Mouse (Mus musculus) spleen, adult 2 months (tissue): ENCODE measurements around the gene Mettl8. TPM values are rescaled to one million over a fixed set of nuclear protein-coding genes. Genes with fewer than 3 reads are reported as not detected.

Experiments used
- DNase-seq, 2 experiments: peaks; one replicate each; pipeline versions ENCODE4 v3.0.0 to v3.0.0-alpha.2; 2012 to 2021; ENCODE audit warnings: low spot score in 2 of 2, low read depth in 1 of 2
- H3K27ac ChIP-seq: fragments of 200-500 bp; 2 replicates; pipeline ENCODE4 v1.5.1; 2012; ENCODE audit warnings: low read length, inconsistent platforms; ENCODE audit not compliant: insufficient read depth
- H3K27me3 ChIP-seq: fragments of 200-500 bp; 2 replicates; pipeline ENCODE4 v1.6.1; 2012; ENCODE audit warnings: mild to moderate bottlenecking, moderate library complexity, low read length, inconsistent platforms; ENCODE audit not compliant: control insufficient read depth, insufficient read depth
- H3K36me3 ChIP-seq: fragments of 200-500 bp; 2 replicates; pipeline ENCODE4 v1.6.1; 2012; ENCODE audit warnings: mild to moderate bottlenecking, low read length, inconsistent platforms; ENCODE audit not compliant: control insufficient read depth, insufficient read depth
- H3K4me1 ChIP-seq: fragments of 200-500 bp; 2 replicates; pipeline ENCODE4 v1.6.1; 2011; ENCODE audit warnings: inconsistent platforms; ENCODE audit not compliant: control insufficient read depth, insufficient read depth, insufficient read length
- H3K4me3 ChIP-seq: fragments of 200-500 bp; 2 replicates; pipeline ENCODE4 v1.5.1; 2011; ENCODE audit warnings: mild to moderate bottlenecking, inconsistent platforms; ENCODE audit not compliant: insufficient read depth, insufficient read length; ENCODE audit errors: extremely low read depth
- CTCF ChIP-seq: fragments of 200-500 bp; IDR thresholded peaks from 2 replicates; pipeline ENCODE4 v1.5.1; 2011; ENCODE audit warnings: mild to moderate bottlenecking, inconsistent platforms; ENCODE audit not compliant: insufficient read depth, insufficient read length, insufficient replicate concordance; ENCODE audit errors: extremely low read depth
- POLR2A ChIP-seq: fragments of 200-500 bp; IDR thresholded peaks from 2 replicates; pipeline ENCODE4 v1.6.1; 2011; ENCODE audit warnings: low read depth, low read length, inconsistent platforms
- WGBS: fragments of 180-500 bp; shearing (Covaris S2); methylation state at CpG from one replicate; pipeline ENCODE4 v1.1.7; 2018; 5-methylcytosine and 5-hydroxymethylcytosine counted together
- polyA plus RNA-seq: library from polyadenylated mRNA; depleted of rRNA; stranded (reverse); fragments of >200 nt; gene quantifications from 2 replicates; pipeline ENCODE4 v1.2.3, GENCODE M21; 2012

The Mettl8 gene
- polyA plus RNA-seq, 1 experiment = 3.5 TPM

DNA sequence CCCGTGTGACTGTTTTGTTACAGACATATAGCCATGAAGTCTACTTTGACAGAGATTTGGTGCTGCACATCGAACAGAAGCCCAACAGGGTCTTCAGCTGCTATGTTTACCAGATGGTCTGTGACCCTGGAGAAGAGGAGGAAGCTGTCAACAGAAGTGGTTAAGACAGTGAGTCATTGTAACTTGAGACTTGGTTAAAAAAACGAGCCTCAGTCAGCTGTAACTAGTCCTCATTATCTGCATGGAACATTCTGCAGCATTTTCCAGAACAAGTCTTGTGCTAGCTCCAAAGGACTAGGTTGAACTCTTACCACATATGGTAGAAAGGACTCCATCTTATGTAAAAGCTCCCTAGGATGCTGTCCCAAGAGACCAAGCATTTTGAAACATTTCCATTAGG lies 34.4 kb upstream of the Mettl8 start:
- Histone ChIP-seq H3K36me3 (peaks cover 37% of the 10 kb centered on the region), H3K27ac (no peak overlapping the region), H3K4me1 (no peaks in the 10 kb centered on the region), H3K27me3 (no peaks in the 10 kb centered on the region), H3K4me3 (no peak overlapping the region)
- WGBS = 75% methylated on average over 3 of the region's 3 CpGs
- TF ChIP-seq POLR2A = no peak
- TF ChIP-seq CTCF = no peak
- no peak for DNase-seq

GRCm38 (mm10) chr2:71083454-71084193 lies 28.2 kb upstream of the Mettl8 start:
- 94% methylated on average over 6 of the region's 6 CpGs for WGBS
- Histone ChIP-seq H3K27ac (no peak overlapping the region), H3K27me3 (no peaks in the 10 kb centered on the region), H3K36me3 (peaks cover 26% of the 10 kb centered on the region), H3K4me3 (no peak overlapping the region), H3K4me1 (no peaks in the 10 kb centered on the region)
- DNase-seq = no peak
- TF ChIP-seq POLR2A (no peak), CTCF (no peak)

DNA sequence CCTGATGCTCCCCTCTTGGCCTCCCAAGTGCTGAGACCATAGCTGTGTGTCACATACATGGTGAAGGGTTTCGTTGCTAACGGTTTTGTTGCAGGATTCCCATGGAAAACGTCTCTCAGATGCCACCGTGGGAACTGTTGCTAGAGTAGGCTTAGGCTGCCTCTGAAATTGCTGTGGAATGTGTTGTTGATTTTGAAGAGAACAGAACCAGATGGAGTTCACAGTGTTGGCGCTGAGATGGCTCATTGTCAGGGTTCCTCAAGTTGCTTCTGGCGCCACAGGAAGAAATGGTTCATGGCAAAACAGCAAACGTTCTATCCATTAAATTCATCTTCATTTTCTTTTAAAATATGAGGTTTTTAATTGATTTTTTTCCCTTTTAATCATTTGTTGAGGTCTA lies 27.0 kb upstream of the Mettl8 start:
- H3K36me3 ChIP-seq = peaks cover 19% of the 10 kb centered on the region
- H3K4me1 ChIP-seq = no peaks in the 10 kb centered on the region
- no peak overlapping the region for H3K4me3 ChIP-seq
- 93% methylated on average over 7 of the region's 7 CpGs for WGBS
- H3K27ac ChIP-seq = no peak overlapping the region
- no peak for TF ChIP-seq CTCF
- TF ChIP-seq POLR2A = no peak
- no peak for DNase-seq
- no peaks in the 10 kb centered on the region for H3K27me3 ChIP-seq

DNA sequence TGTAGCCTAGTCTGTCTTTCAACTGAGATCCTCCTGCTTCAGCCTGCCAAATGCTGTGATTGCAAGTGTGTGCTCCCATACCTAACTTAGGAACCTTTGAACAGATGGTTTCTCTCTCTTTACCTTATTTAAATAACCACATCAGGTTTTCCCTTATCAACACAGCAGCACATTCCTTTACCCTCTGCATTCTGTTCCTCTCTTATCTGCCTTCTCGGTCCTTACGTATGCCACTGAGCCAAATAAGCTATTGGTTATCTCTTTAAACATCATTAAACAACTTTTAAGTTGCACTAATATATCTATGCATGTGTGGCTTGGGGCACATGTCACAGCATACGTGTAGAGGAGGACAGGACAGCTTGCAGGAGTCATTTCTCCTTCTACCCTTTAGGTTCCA lies 18.4 kb upstream of the Mettl8 start:
- Histone ChIP-seq H3K36me3 (peaks cover 8% of the 10 kb centered on the region; the same call in 1 of the 2 replicates), H3K27ac (no peak overlapping the region), H3K27me3 (no peaks in the 10 kb centered on the region), H3K4me3 (no peak overlapping the region), H3K4me1 (no peaks in the 10 kb centered on the region)
- DNase-seq = no peak
- 83% methylated on average over 3 of the region's 3 CpGs for WGBS
- no peak for TF ChIP-seq CTCF
- no peak for TF ChIP-seq POLR2A

GRCm38 (mm10) chr2:71073330-71073729 lies 17.9 kb upstream of the Mettl8 start:
- WGBS = 87% methylated on average over 3 of the region's 3 CpGs

DNA sequence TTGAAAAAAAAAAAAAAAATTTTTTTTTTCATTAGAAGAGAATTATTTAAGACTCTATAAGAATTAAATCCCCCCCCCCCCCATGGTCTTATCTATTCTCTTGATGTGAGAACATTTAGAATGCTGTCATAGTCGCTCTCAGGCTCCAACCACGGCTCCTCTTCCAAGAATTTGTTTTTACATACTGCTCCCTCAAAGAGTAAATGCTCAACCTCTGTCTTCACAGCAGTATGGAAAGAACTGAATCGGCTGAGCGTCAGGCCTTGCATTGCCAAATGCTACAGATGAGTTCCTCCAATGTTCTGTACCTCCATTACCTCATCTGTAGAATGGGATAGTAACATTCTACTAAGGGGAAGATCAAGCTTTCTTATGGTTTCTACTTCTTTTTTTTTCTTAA lies 16.2 kb upstream of the Mettl8 start:
- Histone ChIP-seq H3K36me3 (peaks cover 5% of the 10 kb centered on the region; the same call in 1 of the 2 replicates), H3K4me3 (no peak overlapping the region), H3K27me3 (no peaks in the 10 kb centered on the region), H3K4me1 (no peaks in the 10 kb centered on the region), H3K27ac (no peak overlapping the region)
- no peak for TF ChIP-seq POLR2A
- no peak for TF ChIP-seq CTCF
- WGBS = 95% methylated on average over 4 of the region's 4 CpGs
- no peak for DNase-seq

More at GRCm38 (mm10) chr2:71073330-71073729, 17.9 kb upstream of the Mettl8 start:
- H3K4me3 ChIP-seq = no peak overlapping the region
- no peak for DNase-seq
- H3K36me3 ChIP-seq = peaks cover 8% of the 10 kb centered on the region; the same call in 1 of the 2 replicates
- no peaks in the 10 kb centered on the region for H3K27me3 ChIP-seq
- TF ChIP-seq CTCF (no peak), POLR2A (no peak)
- H3K27ac ChIP-seq = no peak overlapping the region
- H3K4me1 ChIP-seq = no peaks in the 10 kb centered on the region
